Mouse (Mus musculus) kidney, embryonic 14.5 days (tissue): ENCODE results near the gene Ttc7b. TPM values are rescaled to one million over a fixed set of nuclear protein-coding genes. Genes with fewer than 3 reads are reported as not detected.
A peak's percentile ranks its signal among the peaks of the same experiment; 100 is the strongest.

ENCODE experiments used
- ATAC-seq: fragments of 200-750 bp; cut with Nextera tagmentation; 2 replicates; pipeline ENCODE4 v1.8.0; 2017; ENCODE audit warnings: moderate number of reproducible peaks, mild to moderate bottlenecking, moderate TSS enrichment, moderate library complexity; ENCODE audit not compliant: low FRiP score, low TSS enrichment
- H3K27ac ChIP-seq: fragments of 300-500 bp; sonication (generic); 2 replicates; pipeline ENCODE4 v1.5.1; 2014; ENCODE audit warnings: low read depth, mild to moderate bottlenecking, low read length, moderate library complexity, mixed read lengths
- H3K27me3 ChIP-seq: fragments of 300-500 bp; sonication (generic); 2 replicates; pipeline ENCODE4 v1.6.1; 2014; ENCODE audit warnings: mild to moderate bottlenecking, low read length; ENCODE audit not compliant: control insufficient read depth, insufficient read depth
- H3K36me3 ChIP-seq: fragments of 300-500 bp; sonication (generic); 2 replicates; pipeline ENCODE4 v1.6.1; 2014; ENCODE audit warnings: low read length, mixed read lengths; ENCODE audit not compliant: control insufficient read depth, insufficient read depth
- H3K4me1 ChIP-seq: fragments of 300-500 bp; sonication (generic); 2 replicates; pipeline ENCODE4 v1.6.1; 2014; ENCODE audit warnings: low read length, mixed read lengths; ENCODE audit not compliant: control insufficient read depth, insufficient read depth
- H3K4me2 ChIP-seq: fragments of 300-500 bp; sonication (generic); replicated peaks from 2 replicates; pipeline ENCODE4 v1.6.1; 2014; ENCODE audit warnings: low read depth, mild to moderate bottlenecking, low read length
- H3K4me3 ChIP-seq: fragments of 300-500 bp; sonication (generic); 2 replicates; pipeline ENCODE4 v1.5.1; 2014; ENCODE audit warnings: mild to moderate bottlenecking, low read length
- H3K9ac ChIP-seq: fragments of 300-500 bp; sonication (generic); 2 replicates; pipeline ENCODE4 v1.6.1; 2014; ENCODE audit warnings: low read depth, mild to moderate bottlenecking, low read length, moderate library complexity
- H3K9me3 ChIP-seq: fragments of 300-500 bp; sonication (generic); 2 replicates; pipeline ENCODE4 v1.6.1; 2016; ENCODE audit warnings: low read length; ENCODE audit not compliant: control insufficient read depth
- WGBS: fragments of 180-500 bp; shearing (Covaris S2); extraction: QIAGEN DNeasy Blood & Tissue Kit; methylation state at CpG from one replicate; pipeline ENCODE4 v1.1.7; 2014; 5-methylcytosine and 5-hydroxymethylcytosine counted together
- polyA plus RNA-seq: library from polyadenylated mRNA; unstranded; fragments of >200 nt; fragmentation: Nextera tagmentation; extraction: Ambion mirVana; gene quantifications from 2 replicates; pipeline ENCODE4 v1.2.1, GENCODE M21; 2014

Ttc7b gene
- polyA plus RNA-seq, 1 experiment from 2014 or later = 7.6 TPM

GRCm38 (mm10) chr12:100489799-100490198 is 30.8 kb downstream of the Ttc7b start:
- H3K27me3 ChIP-seq = no peaks in the 10 kb centered on the region
- H3K4me2 ChIP-seq = no peak overlapping the region
- no peaks in the 10 kb centered on the region for H3K4me1 ChIP-seq
- no peak overlapping the region for H3K4me3 ChIP-seq
- WGBS = 93% methylated on average over 7 of the region's 7 CpGs
- no peaks in the 10 kb centered on the region for H3K9me3 ChIP-seq
- peaks cover 26% of the 10 kb centered on the region; the same call in 1 of the 2 replicates for H3K36me3 ChIP-seq
- H3K9ac ChIP-seq = no peak overlapping the region
- ATAC-seq = no peak
- H3K27ac ChIP-seq = no peak overlapping the region

GRCm38 (mm10) chr12:100488368-100488767 is 32.3 kb downstream of the Ttc7b start:
- Histone ChIP-seq H3K4me3 (no peak overlapping the region), H3K27ac (no peak overlapping the region), H3K4me1 (no peaks in the 10 kb centered on the region), H3K9me3 (no peaks in the 10 kb centered on the region), H3K27me3 (no peaks in the 10 kb centered on the region), H3K9ac (no peak overlapping the region), H3K36me3 (peaks cover 17% of the 10 kb centered on the region; the same call in 1 of the 2 replicates), H3K4me2 (no peak overlapping the region)
- 75% methylated on average over 5 of the region's 5 CpGs for WGBS
- no peak for ATAC-seq

GRCm38 (mm10) chr12:100486232-100486631 is 34.4 kb downstream of the Ttc7b start:
- Histone ChIP-seq H3K36me3 (peaks cover 6% of the 10 kb centered on the region; the same call in 1 of the 2 replicates), H3K9me3 (no peaks in the 10 kb centered on the region), H3K27ac (no peak overlapping the region), H3K27me3 (no peaks in the 10 kb centered on the region), H3K9ac (no peak overlapping the region), H3K4me1 (peaks cover 9% of the 10 kb centered on the region), H3K4me2 (no peak overlapping the region), H3K4me3 (no peak overlapping the region)
- no peak for ATAC-seq
- 69% methylated on average over 6 of the region's 6 CpGs for WGBS

- H3K9me3 ChIP-seq = no peaks in the 10 kb centered on the region
- H3K4me3 ChIP-seq = no peak overlapping the region
- H3K9ac ChIP-seq = no peak overlapping the region
- no peaks in the 10 kb centered on the region for H3K36me3 ChIP-seq
- H3K27me3 ChIP-seq = no peaks in the 10 kb centered on the region
- H3K27ac ChIP-seq = no peak overlapping the region
- WGBS = 95% methylated on average over 1 of the region's 1 CpGs
- H3K4me1 ChIP-seq = peaks cover 9% of the 10 kb centered on the region
- no peak for ATAC-seq
- no peak overlapping the region for H3K4me2 ChIP-seq
These were observed 37.6 kb downstream of the Ttc7b start for GRCm38 (mm10) chr12:100483054-100483453.

GRCm38 (mm10) chr12:100482255-100482654 is 38.4 kb downstream of the Ttc7b start:
- WGBS = 38% methylated on average over 7 of the region's 7 CpGs
- Histone ChIP-seq H3K4me3 (no peak overlapping the region), H3K4me2 (no peak overlapping the region), H3K4me1 (peaks cover 9% of the 10 kb centered on the region), H3K27me3 (no peaks in the 10 kb centered on the region), H3K9ac (no peak overlapping the region), H3K36me3 (no peaks in the 10 kb centered on the region), H3K27ac (no peak overlapping the region), H3K9me3 (no peaks in the 10 kb centered on the region)
- ATAC-seq = peak; percentile 76

GRCm38 (mm10) chr12:100481443-100482026 is 39.1 kb downstream of the Ttc7b start:
- Histone ChIP-seq H3K9me3 (no peaks in the 10 kb centered on the region), H3K4me3 (no peak overlapping the region), H3K9ac (no peak overlapping the region), H3K36me3 (no peaks in the 10 kb centered on the region), H3K27me3 (no peaks in the 10 kb centered on the region), H3K4me2 (no peak overlapping the region), H3K4me1 (peaks cover 9% of the 10 kb centered on the region), H3K27ac (no peak overlapping the region)
- ATAC-seq = no peak
- 80% methylated on average over 8 of the region's 8 CpGs for WGBS

GRCm38 (mm10) chr12:100480642-100481442 is 39.8 kb downstream of the Ttc7b start:
- no peak for ATAC-seq
- peaks cover 9% of the 10 kb centered on the region for H3K4me1 ChIP-seq
- no peak overlapping the region for H3K4me3 ChIP-seq
- no peak overlapping the region for H3K9ac ChIP-seq
- no peaks in the 10 kb centered on the region for H3K36me3 ChIP-seq
- 91% methylated on average over 15 of the region's 15 CpGs for WGBS
- no peaks in the 10 kb centered on the region for H3K9me3 ChIP-seq
- H3K4me2 ChIP-seq = no peak overlapping the region
- no peak overlapping the region for H3K27ac ChIP-seq
- H3K27me3 ChIP-seq = no peaks in the 10 kb centered on the region

GRCm38 (mm10) chr12:100479892-100480621 is 40.6 kb downstream of the Ttc7b start:
- peak; percentile 45; the same call in 1 of the 2 replicates for ATAC-seq
- H3K4me1 ChIP-seq = peaks cover 9% of the 10 kb centered on the region
- no peaks in the 10 kb centered on the region for H3K9me3 ChIP-seq
- no peaks in the 10 kb centered on the region for H3K27me3 ChIP-seq
- no peak overlapping the region for H3K4me3 ChIP-seq
- no peak overlapping the region for H3K27ac ChIP-seq
- H3K36me3 ChIP-seq = no peaks in the 10 kb centered on the region
- 31% methylated on average over 7 of the region's 7 CpGs for whole genome bisulfite sequencing
- H3K9ac ChIP-seq = no peak overlapping the region
- no peak overlapping the region for H3K4me2 ChIP-seq
